Mouse (Mus musculus) testis, adult 2 months (tissue): ENCODE measurements at regions not wholly inside any gene's neighbourhood (a gene's known extent, or its start where the extent isn't known, plus 50 kb on each side); places are given as distances from the start of the nearest gene placed in this dataset.

Experiments
- CTCF ChIP-seq: fragments of 200-500 bp; IDR thresholded peaks from 2 replicates; pipeline ENCODE4 v1.5.1; 2012; ENCODE audit warnings: low read depth, mild to moderate bottlenecking, inconsistent platforms, low read length, moderate library complexity; ENCODE audit not compliant: control insufficient read depth, insufficient read depth, insufficient replicate concordance
- POLR2A ChIP-seq: fragments of 200-500 bp; IDR thresholded peaks from 2 replicates; pipeline ENCODE4 v1.6.1; 2012; ENCODE audit warnings: low read depth, mild to moderate bottlenecking, inconsistent platforms, low read length, moderate library complexity; ENCODE audit not compliant: control insufficient read depth

DNA sequence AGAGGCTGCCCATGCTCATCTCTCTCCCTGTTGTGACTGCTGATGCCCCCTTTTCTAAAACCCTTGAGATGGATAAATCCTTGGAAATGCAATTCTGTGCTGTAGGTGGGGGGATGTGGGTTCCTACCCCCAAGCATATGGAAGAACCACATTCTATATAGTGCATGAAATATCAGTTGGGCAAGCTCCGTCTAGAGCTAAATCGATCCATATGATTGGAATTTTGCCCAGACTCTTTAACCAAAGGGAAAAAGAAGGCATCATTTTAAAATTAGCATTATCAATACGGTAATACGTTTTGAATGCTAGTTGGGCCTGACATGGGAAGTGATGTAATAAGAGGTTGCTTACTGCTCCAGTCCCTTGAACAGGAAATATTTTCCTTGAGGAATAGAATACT lies 411.1 kb upstream of the Sox9 start:
- TF ChIP-seq CTCF (no peak), POLR2A (no peak)
